Comparison of ENCODE assay signal across 8 mouse cellular contexts in the genomic region with DNA sequence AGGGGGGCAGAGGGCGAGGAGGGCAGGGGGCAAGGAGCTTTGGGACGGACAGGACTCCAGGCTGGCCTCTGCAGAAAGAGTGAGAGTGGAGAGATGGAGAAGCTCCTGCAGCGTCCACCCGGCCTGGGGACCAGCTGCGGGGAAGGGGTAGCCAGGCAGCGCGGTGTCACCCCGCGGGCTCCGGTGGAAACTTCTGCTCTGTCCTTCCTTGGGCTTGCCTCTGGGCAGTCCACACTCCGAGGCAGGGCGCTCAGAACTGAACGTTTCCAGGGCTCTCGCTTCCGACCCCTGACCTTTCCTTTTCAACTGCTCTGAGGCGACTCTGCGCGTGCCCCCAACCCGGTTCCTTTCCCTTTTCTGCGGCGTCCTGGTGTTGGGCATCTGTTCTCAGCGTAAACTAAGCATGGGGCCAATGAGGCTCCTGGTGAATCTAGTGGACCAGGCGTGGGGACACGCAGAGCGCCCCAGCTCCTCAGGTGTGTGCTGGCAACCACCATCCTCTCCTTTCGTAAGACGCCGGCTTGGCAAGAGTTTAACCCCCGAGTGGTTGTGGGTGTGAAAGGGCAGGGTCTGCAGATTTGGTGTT. TPM values are rescaled to one million over a fixed set of nuclear protein-coding genes. Genes with fewer than 3 reads are reported as not detected.
DNase-seq lines count a peak whose midpoint lies in the region; ATAC-seq and TF ChIP-seq lines count a peak whose summit lies in the region.

No protein-coding gene starts in this region.

- H3K9ac ChIP-seq in forebrain, embryonic 12.5 days = peak overlapping the region; percentile 47
- H3K9ac ChIP-seq in hindbrain, embryonic 14.5 days = 0 out of 2 replicates have a peak overlapping the region, but pooled peaks have one; percentile 28
- peak overlapping the region; percentile 41 for H3K9ac ChIP-seq in lung, embryonic 14.5 days

- H3K27ac ChIP-seq in forebrain, embryonic 12.5 days = no peak overlapping the region
- no peak overlapping the region for H3K27ac ChIP-seq in hindbrain, embryonic 14.5 days
- no peak overlapping the region for H3K27ac ChIP-seq in lung, embryonic 14.5 days (ENCODE audit: low read depth)

- no peak for TF ChIP-seq CTCF in lung, embryonic 14.5 days (IDR thresholded peaks at IDR 0.05; ENCODE audit: low read depth)

- H3K4me3 ChIP-seq in forebrain, embryonic 12.5 days (replicated peaks) = peak overlapping the region; percentile 35
- H3K4me3 ChIP-seq in hindbrain, embryonic 14.5 days (replicated peaks; ENCODE audit: low read length) = peak overlapping the region; percentile 24
- H3K4me3 ChIP-seq in lung, embryonic 14.5 days (ENCODE audit: low read depth, low read length) = peak overlapping the region; percentile 33

- DNase-seq in kidney, adult 18-20 months = peak; percentile 17
- no peak for DNase-seq in kidney, adult 11 months
- peak; percentile 29 for DNase-seq in brain, adult 2 months (ENCODE audit: low read depth, low spot score)
- no peak for DNase-seq in hindbrain, embryonic 14.5 days (ENCODE audit: low spot score)
- DNase-seq in lung, embryonic 14.5 days = peak; percentile 37
- DNase-seq in ovary, postnatal 36 days (ENCODE audit: low spot score) = peak; percentile 26
- DNase-seq in left cerebral cortex, adult 9 months (ENCODE audit: low spot score in 2 of 2) = no peak

- peak overlapping the region; percentile 72 for H3K4me2 ChIP-seq in forebrain, embryonic 12.5 days
- H3K4me2 ChIP-seq in hindbrain, embryonic 14.5 days (replicated peaks) = peak overlapping the region; percentile 51
- H3K4me2 ChIP-seq in lung, embryonic 14.5 days = peak overlapping the region; percentile 86

- 1% methylated on average over 29 of the region's 29 CpGs for WGBS in forebrain, embryonic 12.5 days
- WGBS in hindbrain, embryonic 14.5 days = 1% methylated on average over 28 of the region's 29 CpGs
- 1% methylated on average over 29 of the region's 29 CpGs for WGBS in lung, embryonic 14.5 days

- ATAC-seq in forebrain, embryonic 12.5 days (ENCODE audit: low FRiP score) = peak; percentile 54
- peak; percentile 37; the same call in 1 of the 2 replicates for ATAC-seq in hindbrain, embryonic 14.5 days (ENCODE audit: low FRiP score)
- peak; percentile 82 for ATAC-seq in lung, embryonic 14.5 days (ENCODE audit: insufficient read depth)

- H3K27me3 ChIP-seq in forebrain, embryonic 12.5 days = peaks cover 15% of the 10 kb centered on the region
- H3K27me3 ChIP-seq in hindbrain, embryonic 14.5 days (ENCODE audit: control insufficient read depth, insufficient read depth, low read length) = peaks cover 9% of the 10 kb centered on the region; the same call in 1 of the 2 replicates
- H3K27me3 ChIP-seq in lung, embryonic 14.5 days (ENCODE audit: insufficient read depth, low read length) = no peaks in the 10 kb centered on the region

- peaks cover 29% of the 10 kb centered on the region for H3K36me3 ChIP-seq in forebrain, embryonic 12.5 days (replicated peaks)
- peaks cover 32% of the 10 kb centered on the region for H3K36me3 ChIP-seq in hindbrain, embryonic 14.5 days (replicated peaks; ENCODE audit: control insufficient read depth, insufficient read depth)
- H3K36me3 ChIP-seq in lung, embryonic 14.5 days (ENCODE audit: insufficient read depth) = peaks cover 33% of the 10 kb centered on the region

- no peaks in the 10 kb centered on the region for H3K9me3 ChIP-seq in forebrain, embryonic 12.5 days
- no peaks in the 10 kb centered on the region for H3K9me3 ChIP-seq in hindbrain, embryonic 14.5 days (ENCODE audit: control insufficient read depth, low read length)
- no peaks in the 10 kb centered on the region for H3K9me3 ChIP-seq in lung, embryonic 14.5 days (ENCODE audit: low read depth, low read length)

- H3K4me1 ChIP-seq in forebrain, embryonic 12.5 days = peaks cover 14% of the 10 kb centered on the region
- H3K4me1 ChIP-seq in hindbrain, embryonic 14.5 days (replicated peaks; ENCODE audit: control insufficient read depth, insufficient read depth, low read length) = no peaks in the 10 kb centered on the region
- no peaks in the 10 kb centered on the region for H3K4me1 ChIP-seq in lung, embryonic 14.5 days (ENCODE audit: insufficient read depth)

RNA-seq across cellular contexts. Expression of gene Agbl2, which starts 0.5 kb away (rescaled TPM):
- polyA plus RNA-seq in forebrain, embryonic 12.5 days (2016; fragmentation: Nextera tagmentation; extraction: Ambion mirVana) = 0.69 and 0.82 TPM in 2 replicates
- polyA plus RNA-seq in hindbrain, embryonic 14.5 days (2014; fragmentation: Nextera tagmentation; extraction: Ambion mirVana) = 0.67 and 1.7 TPM in 2 replicates
- 0.96 and 1.2 TPM in 2 replicates for polyA plus RNA-seq in lung, embryonic 14.5 days (2014; fragmentation: Nextera tagmentation; extraction: Ambion mirVana)

RNA-seq across cellular contexts. Expression of gene Fnbp4, which starts 37.8 kb away (rescaled TPM):
- polyA plus RNA-seq in forebrain, embryonic 12.5 days (2016; fragmentation: Nextera tagmentation; extraction: Ambion mirVana) = 142 and 153 TPM in 2 replicates
- polyA plus RNA-seq in hindbrain, embryonic 14.5 days (2014; fragmentation: Nextera tagmentation; extraction: Ambion mirVana) = 87.3 and 90.7 TPM in 2 replicates
- polyA plus RNA-seq in lung, embryonic 14.5 days (2014; fragmentation: Nextera tagmentation; extraction: Ambion mirVana) = 96.9 and 106 TPM in 2 replicates

Comparison
In these comparisons a context has a peak if more than half of its experiments do, and no peak if none do; other contexts are left out.
1. DNase-seq: peak in kidney, adult 18-20 months (single experiment), brain, adult 2 months (single experiment), lung, embryonic 14.5 days (single experiment) and ovary, postnatal 36 days (single experiment); none in kidney, adult 11 months (single experiment), hindbrain, embryonic 14.5 days (single experiment) and left cerebral cortex, adult 9 months (0 of 2).
2. Peak in every context shown above with its lines, with median percentiles within 50 percentile points of each other: ATAC-seq, H3K4me2 ChIP-seq, H3K4me3 ChIP-seq and H3K9ac ChIP-seq.